Mouse (Mus musculus) CH12.LX (cell line): ENCODE data around the gene Dnah5. TPM values are rescaled to one million over a fixed set of nuclear protein-coding genes. Genes with fewer than 3 reads are reported as not detected.

Experiments used
- DNase-seq: peaks from one replicate; pipeline ENCODE4 v3.0.0-alpha.2; 2013; ENCODE audit errors: extremely low read depth
- H3K27ac ChIP-seq: 2 replicates; pipeline ENCODE4 v1.5.1; 2012; ENCODE audit warnings: low read depth, mild to moderate bottlenecking, control low read depth, moderate library complexity; ENCODE audit not compliant: insufficient read depth
- H3K27me3 ChIP-seq: replicated peaks from 2 replicates; pipeline ENCODE3; 2012; ENCODE audit warnings: inconsistent platforms
- H3K36me3 ChIP-seq, 2 experiments: replicated peaks in 1 of 2; 2 replicates each; pipeline versions ENCODE3 to v1.6.1; 2012; ENCODE audit warnings: inconsistent platforms in 1 of 2, low read length in 1 of 2, mild to moderate bottlenecking in 1 of 2, mixed read lengths in 1 of 2, moderate library complexity in 1 of 2; ENCODE audit not compliant: control insufficient read depth in 1 of 2, insufficient read depth in 1 of 2
- H3K4me1 ChIP-seq, 2 experiments: 2 replicates each; pipeline ENCODE4 v1.6.1; 2012; ENCODE audit warnings: inconsistent platforms in 1 of 2, moderate library complexity in 1 of 2; ENCODE audit not compliant: insufficient read depth in 2 of 2, control insufficient read depth in 1 of 2
- H3K4me2 ChIP-seq: 2 replicates; pipeline ENCODE4 v1.6.1; 2012; ENCODE audit warnings: low read depth, mild to moderate bottlenecking, control low read depth; ENCODE audit not compliant: poor library complexity, insufficient read depth, severe bottlenecking
- H3K4me3 ChIP-seq, 3 experiments: fragments of 150-350 bp in 1 of 3; sonication (generic) in 1 of 3; replicated peaks in 1 of 3; 2 replicates each; pipeline versions ENCODE3 to v1.5.1; 2011 to 2012; ENCODE audit warnings: low read depth in 2 of 3, low read length in 2 of 3, mild to moderate bottlenecking in 2 of 3, moderate library complexity in 2 of 3, control low read depth in 1 of 3, improper control_type of control experiment in 1 of 3, inconsistent platforms in 1 of 3, mixed read lengths in 1 of 3; ENCODE audit not compliant: poor library complexity in 1 of 3
- H3K79me2 ChIP-seq: replicated peaks from 2 replicates; pipeline ENCODE4 v1.6.1; 2012; ENCODE audit warnings: mild to moderate bottlenecking, moderate library complexity; ENCODE audit not compliant: control insufficient read depth, poor library complexity, insufficient read depth, severe bottlenecking; ENCODE audit errors: extremely low read depth
- H3K9ac ChIP-seq: 2 replicates; pipeline ENCODE4 v1.6.1; 2012; ENCODE audit warnings: low read depth, mild to moderate bottlenecking, control low read depth, moderate library complexity; ENCODE audit not compliant: insufficient read depth
- H3K9me3 ChIP-seq: replicated peaks from 2 replicates; pipeline ENCODE3; 2012; ENCODE audit warnings: low read length, inconsistent platforms, mixed read lengths
- CTCF ChIP-seq, 2 experiments: IDR thresholded peaks in 1 of 2; conservative IDR thresholded peaks in 1 of 2; 2 replicates each; pipeline ENCODE4 v1.5.1; 2011 to 2012; ENCODE audit warnings: low read depth in 2 of 2, low read length in 2 of 2, improper control_type of control experiment in 1 of 2, inconsistent platforms in 1 of 2, mild to moderate bottlenecking in 1 of 2, moderate library complexity in 1 of 2
- E2F4 ChIP-seq: IDR thresholded peaks from 2 replicates; pipeline ENCODE4 v1.6.1; 2011; ENCODE audit warnings: low read depth, low read length, improper control_type of control experiment; ENCODE audit not compliant: insufficient replicate concordance
- JUN ChIP-seq: IDR thresholded peaks from 2 replicates; pipeline ENCODE4 v1.6.1; 2011; ENCODE audit warnings: low read depth, mild to moderate bottlenecking, low read length, improper control_type of control experiment, moderate library complexity; ENCODE audit not compliant: insufficient read depth
- KAT2A ChIP-seq: IDR thresholded peaks from 2 replicates; pipeline ENCODE4 v1.6.1; 2012; ENCODE audit warnings: low read length, improper control_type of control experiment, inconsistent platforms; ENCODE audit not compliant: insufficient replicate concordance
- MAX ChIP-seq: IDR thresholded peaks from 2 replicates; pipeline ENCODE4 v1.6.1; 2011; ENCODE audit warnings: low read length, improper control_type of control experiment
- MAZ ChIP-seq: IDR thresholded peaks from 2 replicates; pipeline ENCODE4 v1.6.1; 2012; ENCODE audit warnings: low read depth, mild to moderate bottlenecking, inconsistent platforms, low read length, improper control_type of control experiment, moderate library complexity
- MEF2A ChIP-seq: IDR thresholded peaks from 2 replicates; pipeline ENCODE4 v1.6.1; 2014; ENCODE audit warnings: low read depth, mild to moderate bottlenecking, inconsistent platforms, low read length, improper control_type of control experiment, borderline replicate concordance
- MXI1 ChIP-seq: IDR thresholded peaks from 2 replicates; pipeline ENCODE4 v1.6.1; 2011; ENCODE audit warnings: mild to moderate bottlenecking, low read depth, low read length, improper control_type of control experiment
- MYC ChIP-seq: IDR thresholded peaks from 2 replicates; pipeline ENCODE4 v1.6.1; 2011; ENCODE audit warnings: low read depth, mild to moderate bottlenecking, improper control_type of control experiment, low read length
- NELFE ChIP-seq: IDR thresholded peaks from 2 replicates; pipeline ENCODE4 v1.6.1; 2011; ENCODE audit warnings: low read depth, low read length, improper control_type of control experiment
- NRF1 ChIP-seq: IDR thresholded peaks from 2 replicates; pipeline ENCODE4 v1.6.1; 2014; ENCODE audit warnings: low read depth, mild to moderate bottlenecking, inconsistent platforms, low read length, improper control_type of control experiment, moderate library complexity
- PAX5 ChIP-seq: IDR thresholded peaks from 2 replicates; pipeline ENCODE4 v1.6.1; 2012; ENCODE audit warnings: low read length, inconsistent platforms, mixed read lengths
- POLR2AphosphoS2 ChIP-seq: IDR thresholded peaks from 2 replicates; pipeline ENCODE4 v1.6.1; 2011; ENCODE audit warnings: low read depth, low read length, improper control_type of control experiment
- RAD21 ChIP-seq: IDR thresholded peaks from 2 replicates; pipeline ENCODE4 v1.6.1; 2011; ENCODE audit warnings: low read depth, mild to moderate bottlenecking, low read length, improper control_type of control experiment, moderate library complexity
- SIN3A ChIP-seq: IDR thresholded peaks from 2 replicates; pipeline ENCODE4 v1.6.1; 2012; ENCODE audit warnings: low read length, improper control_type of control experiment, inconsistent platforms
- TBP ChIP-seq: conservative IDR thresholded peaks from 2 replicates; pipeline ENCODE4 v1.6.1; 2011; ENCODE audit warnings: low read depth, low read length, improper control_type of control experiment
- TCF12 ChIP-seq: IDR thresholded peaks from 2 replicates; pipeline ENCODE4 v1.6.1; 2014; ENCODE audit warnings: low read depth, mild to moderate bottlenecking, inconsistent platforms, low read length, improper control_type of control experiment
- UBTF ChIP-seq: IDR thresholded peaks from 2 replicates; pipeline ENCODE4 v1.6.1; 2012; ENCODE audit warnings: low read depth, mild to moderate bottlenecking, inconsistent platforms, low read length, improper control_type of control experiment, moderate library complexity
- USF1 ChIP-seq: IDR thresholded peaks from 2 replicates; pipeline ENCODE4 v1.6.1; 2014; ENCODE audit warnings: low read depth, mild to moderate bottlenecking, inconsistent platforms, low read length, improper control_type of control experiment
- USF2 ChIP-seq: conservative IDR thresholded peaks from 2 replicates; pipeline ENCODE4 v1.6.1; 2011; ENCODE audit warnings: low read depth, low read length, improper control_type of control experiment
- ZKSCAN1 ChIP-seq: IDR thresholded peaks from 2 replicates; pipeline ENCODE4 v1.6.1; 2012; ENCODE audit warnings: low read depth, inconsistent platforms, low read length, improper control_type of control experiment, borderline replicate concordance
- ZMIZ1 ChIP-seq: IDR thresholded peaks from 2 replicates; pipeline ENCODE4 v1.6.1; 2012; ENCODE audit warnings: low read depth, mild to moderate bottlenecking, inconsistent platforms, low read length, improper control_type of control experiment
- ZNF384 ChIP-seq: IDR thresholded peaks from 2 replicates; pipeline ENCODE4 v1.6.1; 2012; ENCODE audit warnings: low read depth, low read length, improper control_type of control experiment, inconsistent platforms
- dilution Hi-C: fragments of 300-500 bp; cut with MboI; formaldehyde crosslinking; loops from 2 replicates; pipeline ENCODE4 v1.14.3; 2020; ENCODE audit warnings: low sequenced_read_pairs; ENCODE audit not compliant: extremely low pct_unique_long_range_greater_than_20kb, extremely low pct_ligation_motif_present
- in situ Hi-C: fragments of 300-500 bp; cut with MboI; formaldehyde crosslinking; loops from 3 replicates; pipeline ENCODE4 v1.14.3; 2019; ENCODE audit warnings: low sequenced_read_pairs, low pct_ligation_motif_present, low pct_unique_long_range_greater_than_20kb, mixed read lengths
- polyA plus RNA-seq: library from polyadenylated mRNA; unstranded; fragments of >175 nt; gene quantifications from 2 replicates; pipeline ENCODE4 v1.2.1, GENCODE M21; 2012; ENCODE audit warnings: low read depth; ENCODE audit not compliant: insufficient read length
- total RNA-seq, 2 experiments: library from RNA; depleted of rRNA; stranded (reverse); fragments of 300-350 nt in 1 of 2; fragments of >200 nt in 1 of 2; gene quantifications; 2 replicates each; pipeline ENCODE4 v1.2.3; 2012 to 2014

Gene Dnah5
- total and polyA plus RNA-seq, 3 experiments = under 0.01 to 0.01 TPM; not detected in 1

DNA sequence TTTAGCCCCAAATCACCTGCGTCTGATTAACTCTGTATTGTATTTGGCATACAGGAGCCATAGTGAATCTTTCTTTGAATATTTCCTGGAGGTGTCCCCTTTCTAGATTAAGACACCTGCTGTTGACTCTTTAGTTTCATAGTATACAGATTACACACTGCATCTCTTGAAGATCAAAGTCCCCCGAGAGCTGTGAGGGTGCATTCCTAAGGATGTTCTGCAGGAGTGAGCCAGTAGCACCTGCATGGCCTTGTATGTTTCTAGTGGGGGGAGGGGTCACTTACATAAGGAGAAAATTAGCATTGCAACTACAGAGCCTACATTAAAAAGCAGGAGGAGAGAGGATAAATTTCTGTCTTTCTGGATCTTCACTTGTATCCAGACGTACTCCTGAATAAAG is 201.1 kb downstream of the Dnah5 start:
- dilution Hi-C loops = no loop called here
- no peak for TF ChIP-seq RAD21
- TF ChIP-seq NRF1 = no peak
- TF ChIP-seq E2F4 = no peak
- no peak for TF ChIP-seq JUN
- TF ChIP-seq TCF12 = no peak
- no peak for TF ChIP-seq UBTF
- TF ChIP-seq SIN3A = no peak
- no peak for TF ChIP-seq USF2
- TF ChIP-seq MAX = no peak
- TF ChIP-seq PAX5 = no peak
- no peak for TF ChIP-seq ZKSCAN1
- TF ChIP-seq ZMIZ1 = no peak
- no peak for TF ChIP-seq NELFE
- TF ChIP-seq KAT2A = no peak
- TF ChIP-seq TBP = no peak
- no peak for TF ChIP-seq USF1
- TF ChIP-seq MXI1 = no peak
- TF ChIP-seq, all 38 proteins: peak for 0
- Histone ChIP-seq H3K27me3 (no peaks in the 10 kb centered on the region), H3K27ac (no peak overlapping the region), H3K79me2 (no peaks in the 10 kb centered on the region), H3K4me3 (no peak overlapping the region), H3K9me3 (peaks cover 50% of the 10 kb centered on the region), H3K36me3 (no peaks in the 10 kb centered on the region), H3K9ac (no peak overlapping the region), H3K4me1 (no peaks in the 10 kb centered on the region), H3K4me2 (no peak overlapping the region)
- no peak for DNase-seq
- in situ Hi-C loops = no loop called here

DNA sequence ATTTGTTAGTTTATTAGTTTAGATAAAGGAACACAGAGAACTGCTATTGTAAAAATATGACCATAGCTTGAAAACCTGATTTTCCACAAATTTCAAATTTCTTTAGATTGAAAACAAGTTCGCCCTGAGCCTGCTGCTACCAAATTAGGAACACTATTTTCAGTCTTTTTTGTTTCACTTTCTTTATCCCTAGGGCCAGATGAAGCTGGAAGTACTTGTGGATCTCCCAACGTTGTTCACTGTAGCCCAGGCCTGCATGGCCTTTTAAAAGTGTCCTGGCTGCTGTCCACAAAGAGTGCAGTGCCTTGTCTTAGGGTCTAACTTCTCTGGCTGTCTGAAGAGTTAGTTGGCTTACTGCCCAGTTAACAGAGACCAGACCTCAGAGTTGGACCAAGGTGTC is 201.6 kb downstream of the Dnah5 start:
- peaks cover 49% of the 10 kb centered on the region for H3K9me3 ChIP-seq
- no peak for DNase-seq
- H3K27ac ChIP-seq = no peak overlapping the region
- dilution Hi-C loops (no loop called here), in situ Hi-C loops (no loop called here)
- TF ChIP-seq RAD21 (no peak), POLR2AphosphoS2 (no peak), MEF2A (no peak), MYC (no peak), USF2 (no peak), CTCF (conservative IDR thresholded peaks at IDR 0.05 in 1 of 2, IDR thresholded peaks at IDR 0.05 in 1 of 2; ENCODE audit: low read depth in 2 of 2, low read length in 2 of 2) (no peak), NRF1 (no peak), ZNF384 (no peak), ZKSCAN1 (no peak), MAZ (no peak)
- H3K4me2 ChIP-seq = no peak overlapping the region
- no peaks in the 10 kb centered on the region for H3K4me1 ChIP-seq
- H3K9ac ChIP-seq = no peak overlapping the region
- no peak overlapping the region for H3K4me3 ChIP-seq
- no peaks in the 10 kb centered on the region for H3K36me3 ChIP-seq
- H3K27me3 ChIP-seq = no peaks in the 10 kb centered on the region
- H3K79me2 ChIP-seq = no peaks in the 10 kb centered on the region
